Mouse (Mus musculus): Measurements from ENCODE around the gene Ubr4.

DNA sequence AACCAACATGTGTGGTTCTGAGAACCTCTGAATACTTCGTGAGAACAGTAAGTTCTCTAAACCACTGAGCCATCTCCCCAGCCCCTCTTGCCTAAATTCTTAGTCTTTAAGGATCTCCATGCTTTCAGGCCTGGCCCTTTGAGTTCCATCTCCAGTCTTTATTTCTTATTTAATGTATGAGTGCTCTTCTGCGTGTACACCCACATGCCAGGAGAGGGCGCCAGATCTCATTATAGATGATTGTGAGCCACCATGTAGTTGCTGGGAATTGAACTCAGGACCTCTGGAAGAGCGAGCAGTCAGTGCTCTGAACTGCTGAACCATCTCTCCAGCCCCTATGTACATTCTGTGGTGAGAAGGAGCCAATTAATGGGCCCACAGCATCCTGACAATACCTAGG, 39.8 kb upstream of the Ubr4 start:
- TF ChIP-seq MAFK (IDR thresholded peaks at IDR 0.05; ENCODE audit: insufficient read depth, low read depth, low read length) (no peak), HCFC1 (IDR thresholded peaks at IDR 0.05; ENCODE audit: borderline replicate concordance, insufficient read depth, low read length) (no peak)

Measured in ES-E14 (cell line).